Mouse (Mus musculus) kidney, adult 10 weeks (tissue): ENCODE measurements around the gene Olfr314. TPM values are rescaled to one million over a fixed set of nuclear protein-coding genes. Genes with fewer than 3 reads are reported as not detected.

ENCODE experiments used
- polyA plus RNA-seq: library from polyadenylated mRNA; stranded (reverse); fragments of 350-450 nt; fragmentation: Illumina TruSeq; extraction: RNeasy Lipid Tissue Mini Kit (QIAGEN cat#74804); gene quantifications from one replicate; pipeline ENCODE4 v1.2.3, GENCODE M21; 2014; ENCODE audit warnings: low read depth, low replicate concordance

The Olfr314 gene
- polyA plus RNA-seq: not detected

DNA sequence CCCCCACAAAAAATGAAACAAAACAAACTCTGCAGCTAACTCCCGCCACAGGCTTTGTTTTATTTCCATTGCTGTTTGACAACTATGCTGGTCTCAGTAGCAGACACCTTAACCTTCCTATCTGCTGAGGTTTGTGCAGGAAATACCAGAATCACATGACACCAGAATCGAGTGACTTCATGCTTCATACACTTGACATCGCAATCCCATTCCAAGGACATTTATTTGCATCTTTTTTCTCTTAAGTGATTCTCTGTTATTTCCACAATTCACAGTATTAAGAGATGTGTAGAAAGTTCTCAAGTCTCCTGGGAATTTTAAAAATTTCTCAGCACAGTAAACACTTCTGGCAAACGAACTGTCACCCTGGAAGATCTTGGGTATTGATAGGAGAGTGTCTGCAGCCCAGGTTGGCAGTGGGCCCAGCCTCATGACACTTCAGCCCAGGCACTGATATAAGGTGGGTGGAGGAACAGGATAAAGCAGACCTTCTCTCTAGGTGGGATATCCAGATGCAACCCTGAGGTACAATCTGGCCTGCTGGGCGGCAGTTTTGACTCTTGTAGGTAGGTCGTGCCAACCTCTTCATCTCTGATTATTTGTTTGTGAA lies at the start of gene Olfr314:
TSS of gene Olfr314 (plus strand) at position 473 of the 610 bp plus-strand sequence.

DNA sequence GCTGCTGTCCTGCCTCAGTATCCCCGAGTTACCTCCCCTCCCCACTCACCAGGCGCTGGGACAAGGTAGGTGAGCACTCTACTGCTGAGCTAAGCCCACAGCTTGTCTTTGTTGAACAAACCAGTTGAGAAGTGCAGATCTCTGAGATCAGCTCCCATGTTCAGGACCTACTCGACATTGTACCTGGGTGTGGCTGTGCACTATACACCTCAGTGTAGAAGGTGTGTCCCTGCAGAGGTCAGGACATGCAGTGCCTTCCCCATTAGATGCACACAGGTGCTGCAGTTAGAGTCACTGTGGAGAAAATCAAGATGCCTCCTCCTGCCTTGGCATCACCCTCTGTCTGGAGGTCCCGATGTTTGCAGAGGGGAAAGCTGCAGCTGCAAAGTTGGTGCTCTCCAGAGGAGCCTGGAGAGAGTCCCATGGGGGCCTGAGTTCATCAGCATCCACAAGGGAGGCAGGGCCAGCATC lies 43.9 kb upstream of the Olfr314 start, which contains the start of gene Olfr317:
TSS of gene Olfr317 (minus strand) at position 421 of the 471 bp plus-strand sequence.

DNA sequence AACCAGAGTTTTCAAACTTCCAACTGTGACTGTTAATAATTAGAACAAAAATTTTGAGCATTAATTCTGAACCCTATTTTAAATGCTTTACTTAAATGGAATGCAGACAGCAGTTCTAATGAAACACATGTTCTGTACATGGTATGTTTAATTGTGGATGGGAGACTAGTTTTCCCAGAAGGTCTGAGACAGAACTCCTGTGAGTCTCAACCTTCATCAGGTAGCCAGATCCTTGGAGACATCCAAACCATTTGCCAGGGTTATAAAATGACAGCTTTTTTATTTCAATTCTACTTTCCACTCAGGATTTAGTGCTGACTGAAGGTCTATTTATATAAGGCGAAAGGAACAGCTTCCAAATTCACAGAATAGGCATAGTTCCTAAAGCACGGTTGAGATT lies 30.3 kb upstream of the Olfr314 start, which contains the start of gene Olfr316:
TSS of gene Olfr316 (plus strand) at position 301 of the 400 bp plus-strand sequence.

DNA sequence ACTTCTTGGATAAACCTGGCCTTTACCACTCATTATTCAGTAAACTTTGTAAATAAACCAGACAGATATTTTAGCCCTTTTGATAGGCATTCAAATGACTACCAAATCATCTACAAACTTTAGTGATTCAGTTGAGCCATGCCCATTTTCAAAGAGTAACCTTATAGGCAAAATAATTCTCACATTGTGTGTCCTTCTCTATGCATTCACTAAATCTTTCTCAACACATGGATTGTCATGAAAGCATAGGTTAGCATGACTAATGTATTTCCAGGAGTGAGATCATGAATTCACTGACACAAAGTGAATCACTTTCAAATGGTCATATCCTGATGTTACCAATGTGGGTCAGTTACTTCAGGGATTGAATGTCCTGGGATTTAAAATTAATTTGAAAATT lies 9.9 kb upstream of the Olfr314 start, which contains the start of gene Olfr315:
TSS of gene Olfr315 (plus strand) at position 301 of the 400 bp plus-strand sequence.

DNA sequence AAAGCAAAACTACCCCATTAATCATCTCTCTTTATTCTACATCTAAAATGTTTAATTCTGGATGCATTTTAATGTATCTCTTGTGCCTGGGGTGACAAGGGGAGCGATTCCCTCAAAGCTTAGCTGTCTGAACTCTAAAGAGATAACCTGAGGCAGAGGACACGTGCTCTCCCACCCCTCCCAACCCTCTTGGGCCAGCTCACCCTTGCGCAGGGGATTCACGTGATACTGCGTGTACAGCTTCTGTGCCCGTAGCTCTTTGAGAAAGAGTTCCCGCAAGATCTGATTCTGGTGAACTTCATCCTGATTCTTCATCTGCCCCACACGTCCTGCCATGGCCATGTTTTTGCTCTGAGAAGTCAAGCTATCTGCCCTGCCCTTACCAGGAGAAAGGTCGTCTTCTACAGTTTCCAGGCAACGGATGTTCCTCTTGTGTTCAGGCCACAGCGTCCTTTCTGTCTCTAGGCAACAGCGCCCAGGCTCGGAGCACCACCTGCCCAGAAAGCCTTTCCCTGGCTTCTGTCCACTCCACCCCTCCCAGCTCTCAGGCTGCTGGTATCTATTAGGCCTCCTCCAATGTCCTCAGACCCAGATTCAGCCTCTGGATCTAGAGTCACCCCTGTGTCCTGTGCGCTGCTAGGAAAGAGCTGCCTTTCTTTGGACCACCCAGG lies 18.9 kb downstream of the Olfr314 start, which contains the start of gene Fam183b:
TSS of gene Fam183b (minus strand) at position 403 of the 671 bp plus-strand sequence.

DNA sequence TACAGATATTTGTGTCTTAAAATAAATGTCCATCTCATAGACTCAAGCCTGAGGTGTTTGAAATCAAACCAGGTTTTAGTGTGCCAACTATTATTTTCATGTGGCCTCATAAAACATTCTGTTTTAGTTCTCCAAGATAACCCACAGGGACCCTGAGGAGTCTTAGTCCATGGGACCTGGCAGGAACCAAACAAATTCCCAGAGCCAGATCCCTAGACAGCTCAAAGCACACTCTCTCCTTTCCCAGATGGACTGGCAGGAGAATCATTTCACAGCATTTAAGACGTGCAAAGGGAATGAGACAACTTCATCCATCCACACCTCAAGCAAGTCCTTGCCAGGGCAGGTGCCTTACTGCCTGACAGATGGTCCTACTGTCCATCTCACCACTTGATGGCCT lies 31.9 kb downstream of the Olfr314 start, which contains the start of gene Olfr313:
TSS of gene Olfr313 (plus strand) at position 301 of the 400 bp plus-strand sequence.

DNA sequence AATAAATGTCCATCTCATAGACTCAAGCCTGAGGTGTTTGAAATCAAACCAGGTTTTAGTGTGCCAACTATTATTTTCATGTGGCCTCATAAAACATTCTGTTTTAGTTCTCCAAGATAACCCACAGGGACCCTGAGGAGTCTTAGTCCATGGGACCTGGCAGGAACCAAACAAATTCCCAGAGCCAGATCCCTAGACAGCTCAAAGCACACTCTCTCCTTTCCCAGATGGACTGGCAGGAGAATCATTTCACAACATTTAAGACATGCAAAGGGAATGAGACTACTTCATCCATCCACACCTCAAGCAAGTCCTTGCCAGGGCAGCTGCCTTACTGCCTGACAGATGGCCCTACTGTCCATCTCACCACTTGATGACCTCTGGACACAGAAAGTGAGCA lies 46.2 kb downstream of the Olfr314 start, which contains the start of gene Olfr312:
TSS of gene Olfr312 (plus strand) at position 301 of the 400 bp plus-strand sequence.

Other genes with a start within 250 kb of the Olfr314 start
- gene Olfr330, start 248.1 kb upstream of the Olfr314 start, polyA plus RNA-seq: not detected
- gene Olfr329-ps, start 236.5 kb upstream of the Olfr314 start, polyA plus RNA-seq: not detected
- not detected for gene Olfr328, start 227.3 kb upstream of the Olfr314 start, polyA plus RNA-seq
- not detected for gene Olfr224, start 212.4 kb upstream of the Olfr314 start, polyA plus RNA-seq
- gene Olfr325, start 205.2 kb upstream of the Olfr314 start, polyA plus RNA-seq: not detected
- gene Olfr324, start 187.8 kb upstream of the Olfr314 start, polyA plus RNA-seq: not detected
- gene 2210407C18Rik, start 166.9 kb upstream of the Olfr314 start, polyA plus RNA-seq: not detected
- gene Olfr323, start 152.5 kb upstream of the Olfr314 start, polyA plus RNA-seq: not detected
- not detected for gene Trim58, start 142.5 kb upstream of the Olfr314 start, polyA plus RNA-seq
- gene Olfr322, start 124.2 kb upstream of the Olfr314 start, polyA plus RNA-seq: not detected
- not detected for gene Olfr320, start 101.9 kb upstream of the Olfr314 start, polyA plus RNA-seq
- not detected for gene Olfr319, start 83.8 kb upstream of the Olfr314 start, polyA plus RNA-seq
- not detected for gene Olfr318, start 58.9 kb upstream of the Olfr314 start, polyA plus RNA-seq
- not detected for gene Olfr317, start 43.7 kb upstream of the Olfr314 start, polyA plus RNA-seq
- not detected for gene Olfr316, start 30.2 kb upstream of the Olfr314 start, polyA plus RNA-seq
- gene Olfr315, start 9.8 kb upstream of the Olfr314 start, polyA plus RNA-seq: not detected
- gene Fam183b, start 19.0 kb downstream of the Olfr314 start, polyA plus RNA-seq: not detected
- gene Olfr313, start 32.0 kb downstream of the Olfr314 start, polyA plus RNA-seq: not detected
- gene Olfr312, start 46.3 kb downstream of the Olfr314 start, polyA plus RNA-seq: not detected
- not detected for gene Olfr311, start 56.3 kb downstream of the Olfr314 start, polyA plus RNA-seq
- 6.3 TPM for gene Gm12258, start 64.2 kb downstream of the Olfr314 start, polyA plus RNA-seq
- 8.4 TPM for gene 2810021J22Rik, start 84.3 kb downstream of the Olfr314 start, polyA plus RNA-seq
- gene Zfp39, start 121.3 kb downstream of the Olfr314 start, polyA plus RNA-seq: 7.6 TPM
- not detected for gene Btnl10, start 135.0 kb downstream of the Olfr314 start, polyA plus RNA-seq
- gene Rnf187, start 156.0 kb downstream of the Olfr314 start, polyA plus RNA-seq: 14.1 TPM
- gene Hist3h2ba, start 166.0 kb downstream of the Olfr314 start, polyA plus RNA-seq: not detected
- gene Hist3h2a, start 171.7 kb downstream of the Olfr314 start, polyA plus RNA-seq: 23.7 TPM
- gene Trim17, start 171.7 kb downstream of the Olfr314 start, polyA plus RNA-seq: not detected
- gene Trim11, start 195.1 kb downstream of the Olfr314 start, polyA plus RNA-seq: 0.44 TPM